Mouse (Mus musculus) liver, adult 2 months (tissue): ENCODE results near the gene Smim26. TPM values are rescaled to one million over a fixed set of nuclear protein-coding genes. Genes with fewer than 3 reads are reported as not detected.

Source experiments
- DNase-seq: peaks from one replicate; pipeline ENCODE4 v3.0.0-alpha.2; 2011; ENCODE audit warnings: low read depth, low spot score; ENCODE audit errors: extremely low read depth
- H3K27ac ChIP-seq: fragments of 200-500 bp; replicated peaks from 2 replicates; pipeline ENCODE4 v1.5.1; 2012; ENCODE audit warnings: low read depth, mild to moderate bottlenecking, control low read depth, inconsistent platforms, low read length; ENCODE audit not compliant: insufficient read depth
- H3K27me3 ChIP-seq: fragments of 200-500 bp; 2 replicates; pipeline ENCODE4 v1.6.1; 2012; ENCODE audit warnings: mild to moderate bottlenecking, moderate library complexity, low read length, inconsistent platforms; ENCODE audit not compliant: control insufficient read depth, insufficient read depth
- H3K36me3 ChIP-seq: fragments of 200-500 bp; 2 replicates; pipeline ENCODE4 v1.6.1; 2012; ENCODE audit warnings: low read length, inconsistent platforms; ENCODE audit not compliant: control insufficient read depth, insufficient read depth
- H3K4me1 ChIP-seq: fragments of 200-500 bp; 2 replicates; pipeline ENCODE4 v1.6.1; 2011; ENCODE audit warnings: low read length; ENCODE audit not compliant: control insufficient read depth, insufficient read depth
- H3K4me3 ChIP-seq: fragments of 200-500 bp; 2 replicates; pipeline ENCODE4 v1.5.1; 2011; ENCODE audit warnings: low read depth, mild to moderate bottlenecking, control low read depth, low read length, moderate library complexity; ENCODE audit not compliant: insufficient read depth
- H3K79me2 ChIP-seq: fragments of 200-500 bp; 2 replicates; pipeline ENCODE4 v1.6.1; 2012; ENCODE audit warnings: inconsistent platforms, mild to moderate bottlenecking, low read length, moderate library complexity; ENCODE audit not compliant: control insufficient read depth, insufficient read depth
- H3K9ac ChIP-seq: fragments of 200-500 bp; 2 replicates; pipeline ENCODE4 v1.6.1; 2012; ENCODE audit warnings: low read depth, mild to moderate bottlenecking, control low read depth, inconsistent platforms, low read length
- CTCF ChIP-seq: fragments of 200-500 bp; IDR thresholded peaks from 2 replicates; pipeline ENCODE4 v1.5.1; 2011; ENCODE audit warnings: low read depth, low read length, control low read depth
- POLR2A ChIP-seq: fragments of 200-500 bp; IDR thresholded peaks from 2 replicates; pipeline ENCODE4 v1.6.1; 2011; ENCODE audit warnings: low read length, control low read depth; ENCODE audit not compliant: insufficient read depth; ENCODE audit errors: extremely low read depth
- WGBS: fragments of 180-500 bp; shearing (Covaris S2); methylation state at CpG from one replicate; pipeline ENCODE4 v1.1.7; 2018; 5-methylcytosine and 5-hydroxymethylcytosine counted together
- polyA plus RNA-seq: library from polyadenylated mRNA; depleted of rRNA; stranded (reverse); fragments of >200 nt; gene quantifications from 2 replicates; pipeline ENCODE4 v1.2.3, GENCODE M21; 2012; rRNA removed
- total RNA-seq: library from RNA; depleted of rRNA; stranded (reverse); fragments of >200 nt; gene quantifications from 2 replicates; pipeline ENCODE4 v1.2.3, GENCODE M21; 2014; rRNA removed

Smim26 gene
- 23.0 and 28.8 TPM in 2 replicates for total RNA-seq
- polyA plus RNA-seq, result 4.7 and 5.1 TPM in 2 replicates

DNA sequence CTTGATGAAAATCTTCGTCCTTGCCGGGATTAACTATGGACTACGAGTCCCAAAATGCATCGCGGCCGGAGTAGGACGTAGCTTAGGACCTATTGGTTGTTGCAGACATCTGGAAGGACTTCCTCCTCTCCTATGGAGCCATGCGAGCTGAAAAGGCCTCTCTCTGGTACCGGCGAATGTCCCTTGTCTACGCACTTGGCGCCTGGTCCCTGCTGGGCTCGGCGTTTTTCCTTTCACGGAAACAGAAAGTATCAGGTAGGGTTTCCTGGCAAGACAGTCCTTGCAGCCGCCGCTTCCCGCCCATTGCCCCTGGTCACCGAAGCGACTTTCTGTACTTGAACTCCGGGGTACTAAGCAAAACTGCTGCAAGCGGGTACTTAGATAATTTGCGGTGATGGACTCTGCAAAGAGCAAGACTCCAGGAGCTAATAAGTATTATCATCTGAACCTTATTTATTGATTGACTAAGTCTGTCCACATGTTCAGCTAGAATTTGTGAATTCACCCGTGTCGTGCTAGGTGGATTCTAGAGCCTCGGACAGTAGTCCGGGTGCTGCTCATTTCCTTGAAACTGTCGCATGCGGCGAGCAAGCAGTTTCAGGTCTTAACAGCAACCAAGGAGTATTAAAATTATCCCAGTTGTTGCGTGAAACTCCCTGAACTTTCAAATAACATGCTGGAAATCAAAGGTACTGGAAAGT, at the start of gene Smim26:
TSS of gene Smim26 (plus strand) at position 104 of the 701 bp plus-strand sequence.
- DNase-seq, result peak; percentile 87

DNA sequence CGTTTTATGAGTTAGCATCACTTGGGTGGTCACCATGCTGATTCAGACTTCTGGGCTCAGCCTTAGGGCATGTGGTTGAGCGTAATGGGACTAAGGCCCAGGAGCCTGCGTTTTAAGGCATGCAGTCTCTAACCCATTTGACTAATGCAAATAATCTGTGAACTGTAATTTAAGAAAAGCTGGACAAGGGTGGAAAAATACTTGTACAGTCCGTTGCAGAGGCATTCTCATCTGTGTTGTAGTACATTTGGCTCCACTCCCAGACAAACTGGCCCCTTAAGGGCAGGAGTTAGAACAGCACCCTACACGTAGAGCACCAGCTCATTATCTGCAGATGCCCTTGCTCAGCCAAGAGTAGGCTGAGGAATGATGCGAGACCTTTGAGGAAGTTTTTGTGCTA, 49.2 kb upstream of the Smim26 start:
- peaks cover 6% of the 10 kb centered on the region for H3K4me1 ChIP-seq
- 61% methylated on average over 6 of the region's 6 CpGs for WGBS
- DNase-seq, result no peak
- H3K9ac ChIP-seq, result no peak overlapping the region
- H3K36me3 ChIP-seq, result peaks cover 36% of the 10 kb centered on the region
- H3K27ac ChIP-seq, result no peak overlapping the region
- no peaks in the 10 kb centered on the region for H3K27me3 ChIP-seq
- no peaks in the 10 kb centered on the region for H3K79me2 ChIP-seq
- H3K4me3 ChIP-seq, result no peak overlapping the region
- TF ChIP-seq POLR2A (no peak), CTCF (no peak)

More for the DNA sequence above, at the start of gene Smim26:
- H3K36me3 ChIP-seq, result peaks cover 4% of the 10 kb centered on the region; the same call in 1 of the 2 replicates
- peak within 1 kb of the TSS; percentile 72 for H3K9ac ChIP-seq
- H3K79me2 ChIP-seq, result no peaks in the 10 kb centered on the region
- TF ChIP-seq CTCF (no peak), POLR2A (peak; percentile 51; the same call in 1 of the 2 replicates)
- peaks cover 2% of the 10 kb centered on the region; the same call in 1 of the 2 replicates for H3K4me1 ChIP-seq
- H3K27ac ChIP-seq, result peak within 1 kb of the TSS; percentile 55
- no peaks in the 10 kb centered on the region for H3K27me3 ChIP-seq
- peak within 1 kb of the TSS; percentile 66 for H3K4me3 ChIP-seq
- WGBS, result under 1% methylated on average over 31 of the region's 31 CpGs

DNA sequence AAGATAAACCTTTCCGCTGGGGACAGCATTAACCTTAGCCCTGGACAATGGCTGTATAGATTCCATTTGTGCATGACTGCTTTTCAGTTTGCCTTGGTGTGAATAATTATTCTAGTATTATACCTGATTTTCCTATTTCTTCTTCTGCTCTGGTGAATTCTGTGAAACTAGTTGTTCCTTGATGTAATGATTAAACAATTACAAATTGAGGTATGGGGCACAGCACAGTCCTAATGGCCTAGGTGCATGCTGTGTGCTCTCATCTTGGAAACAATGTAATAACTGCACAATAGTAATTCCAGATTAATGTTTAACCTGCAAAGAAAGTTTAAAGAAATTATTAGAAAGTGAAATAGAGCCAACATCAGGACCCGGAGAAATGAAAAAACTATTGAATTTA, 48.8 kb upstream of the Smim26 start:
- H3K27me3 ChIP-seq, result no peaks in the 10 kb centered on the region
- no peak overlapping the region for H3K4me3 ChIP-seq
- no peak overlapping the region for H3K9ac ChIP-seq
- no peak for DNase-seq
- no peak overlapping the region for H3K27ac ChIP-seq
- TF ChIP-seq CTCF (no peak), POLR2A (no peak)
- 56% methylated on average over 2 of the region's 2 CpGs for WGBS
- peaks cover 32% of the 10 kb centered on the region for H3K36me3 ChIP-seq
- H3K4me1 ChIP-seq, result peaks cover 7% of the 10 kb centered on the region
- H3K79me2 ChIP-seq, result no peaks in the 10 kb centered on the region

DNA sequence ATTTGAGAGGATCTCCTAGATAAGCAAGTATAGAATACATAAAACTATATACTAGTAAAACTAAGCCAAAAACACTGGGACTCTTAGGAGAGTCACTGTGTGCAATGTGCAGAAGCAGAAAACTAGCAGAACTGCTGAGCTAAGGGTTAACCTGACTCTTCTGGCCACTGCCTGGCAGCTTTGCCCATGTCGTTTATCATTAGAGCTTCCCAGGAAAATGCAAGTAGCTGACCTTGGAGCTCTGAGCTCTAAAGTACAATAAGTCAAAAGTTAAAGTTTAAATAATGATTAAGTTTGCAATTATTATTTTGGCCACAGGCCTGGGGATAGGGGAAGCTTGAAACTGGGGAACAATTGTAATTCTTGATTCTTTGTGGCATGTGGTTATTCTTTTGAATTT, 48.4 kb upstream of the Smim26 start:
- H3K27ac ChIP-seq, result no peak overlapping the region
- TF ChIP-seq POLR2A (no peak), CTCF (no peak)
- H3K27me3 ChIP-seq, result no peaks in the 10 kb centered on the region
- H3K36me3 ChIP-seq, result peaks cover 28% of the 10 kb centered on the region
- no peak overlapping the region for H3K4me3 ChIP-seq
- H3K79me2 ChIP-seq, result no peaks in the 10 kb centered on the region
- 3% methylated on average over 1 of the region's 1 CpGs for WGBS
- H3K9ac ChIP-seq, result no peak overlapping the region
- peaks cover 7% of the 10 kb centered on the region for H3K4me1 ChIP-seq
- peak; percentile 75 for DNase-seq

DNA sequence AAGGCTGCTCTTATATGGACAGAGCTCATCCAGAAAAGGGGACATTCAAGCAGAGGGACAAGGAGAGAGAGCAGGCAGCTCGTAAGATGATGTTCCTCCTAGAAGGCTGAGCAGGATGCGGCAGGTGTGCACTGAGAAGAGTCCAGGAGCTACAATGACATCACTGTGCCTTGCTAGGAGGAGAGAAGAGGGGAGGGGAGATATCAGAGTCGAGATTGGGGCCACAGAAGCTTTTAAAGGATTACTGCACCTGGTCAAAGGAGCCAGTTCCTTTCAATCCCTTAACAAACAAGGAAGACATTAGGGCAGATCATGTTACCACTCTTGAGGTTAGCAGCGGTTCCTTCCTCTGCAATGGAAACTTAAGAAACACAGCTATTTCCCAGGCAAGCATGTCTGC, 46.3 kb upstream of the Smim26 start:
- Histone ChIP-seq H3K79me2 (no peaks in the 10 kb centered on the region), H3K36me3 (peaks cover 17% of the 10 kb centered on the region), H3K4me3 (no peak overlapping the region), H3K9ac (no peak overlapping the region), H3K27ac (no peak overlapping the region), H3K4me1 (peaks cover 7% of the 10 kb centered on the region), H3K27me3 (no peaks in the 10 kb centered on the region)
- no peak for TF ChIP-seq CTCF
- TF ChIP-seq POLR2A, result no peak
- no peak for DNase-seq
- WGBS, result 80% methylated on average over 4 of the region's 4 CpGs

DNA sequence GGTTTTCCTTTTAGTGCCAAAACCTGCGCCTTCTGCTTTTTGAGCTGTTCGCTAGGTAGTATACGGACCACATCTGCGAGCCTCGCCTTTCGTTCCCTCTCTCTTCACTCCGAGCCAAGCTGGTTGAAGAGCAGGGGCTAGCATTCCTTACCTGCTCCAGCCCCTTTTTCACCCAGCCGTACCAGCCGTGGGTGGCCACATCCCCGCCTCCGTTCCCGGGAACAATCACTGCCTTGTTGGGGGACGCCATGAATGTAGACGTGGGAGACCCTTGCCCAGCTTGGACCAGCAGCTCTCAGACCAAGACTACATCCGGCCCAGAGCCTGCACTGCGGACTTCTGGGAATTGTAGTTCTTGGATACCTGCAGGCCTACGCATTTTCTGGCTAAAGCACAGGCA, 43.3 kb upstream of the Smim26 start, which contains the start of gene Rbbp9:
TSS of gene Rbbp9 (minus strand) at position 341 of the 400 bp plus-strand sequence.
- Histone ChIP-seq H3K27me3 (no peaks in the 10 kb centered on the region), H3K79me2 (no peaks in the 10 kb centered on the region), H3K4me3 (peak within 1 kb of the TSS; percentile 98), H3K4me1 (peaks cover 5% of the 10 kb centered on the region), H3K36me3 (0 out of 2 replicates have a peak, but pooled peaks cover 4% of the 10 kb centered on the region), H3K9ac (peak within 1 kb of the TSS; percentile 91), H3K27ac (peak within 1 kb of the TSS; percentile 47)
- WGBS, result under 1% methylated on average over 17 of the region's 17 CpGs
- peak; percentile 78 for DNase-seq
- TF ChIP-seq CTCF (no peak), POLR2A (0 out of 2 replicates have a peak, but pooled peaks have one; percentile 24)
